ENCODE assay signal across 12 mouse cellular contexts in genomic region chr19:36739566-36740211, GRCm38 (mm10). TPM values are rescaled to one million over a fixed set of nuclear protein-coding genes. Genes with fewer than 3 reads are reported as not detected.
DNase-seq lines count a peak whose midpoint lies in the region; ATAC-seq and TF ChIP-seq lines count a peak whose summit lies in the region.
"Had no signal": no experiment of that assay in that cellular context is flagged by ENCODE, and none has a peak within 500 bp of the region (broad histone marks: within the 10 kb centered on the region; RNA-seq: fewer than 3 reads in every experiment).

No protein-coding gene starts in this region.

- no peaks in the 10 kb centered on the region for H3K36me3 ChIP-seq in CH12.LX (replicated peaks in 1 of 2; ENCODE audit: control insufficient read depth in 1 of 2, insufficient read depth in 1 of 2, low read length in 1 of 2)
- no peaks in the 10 kb centered on the region for H3K36me3 ChIP-seq in midbrain, embryonic 16.5 days (ENCODE audit: control insufficient read depth, insufficient read depth, low read length)
- H3K36me3 ChIP-seq: embryonic facial prominence, embryonic 13.5 days; G1E; heart, embryonic 15.5 days; liver, embryonic 13.5 days had no signal

- peak; percentile 44 for TF ChIP-seq RAD21 in CH12.LX (IDR thresholded peaks at IDR 0.05; ENCODE audit: low read depth, low read length)

- 62% methylated on average over 7 of the region's 7 CpGs for WGBS in midbrain, embryonic 16.5 days

- intact Hi-C loops in gastrocnemius, adult 2 months (cut with DNase I): loop anchor here (5.0 kb wide), 1 partner anchor 132 kb away; no protein-coding TSS in a partner anchor

- no peak for DNase-seq in gastrocnemius, adult 2 months
- no peak for DNase-seq in gastrocnemius, postnatal 10 days
- DNase-seq in layer of hippocampus, adult 9-11 months: peak; percentile 28
- no peak for DNase-seq in layer of hippocampus, adult 9-10 months (ENCODE audit: low spot score)
- peak; percentile 9 for DNase-seq in CH12.LX (ENCODE audit: extremely low read depth)
- peak; percentile 3 for DNase-seq in induced T-regulatory cell, adult 2 months (ENCODE audit: low read depth)
- DNase-seq in ovary, postnatal 10 days (ENCODE audit: low spot score): no peak
- DNase-seq: liver, embryonic 13.5 days had no signal

- peak; percentile 55 for TF ChIP-seq CTCF in gastrocnemius, adult 2 months (IDR thresholded peaks at IDR 0.05)
- TF ChIP-seq CTCF in CH12.LX (conservative IDR thresholded peaks at IDR 0.05 in 1 of 2, IDR thresholded peaks at IDR 0.05 in 1 of 2; ENCODE audit: low read depth in 2 of 2, low read length in 2 of 2): peak in 1 of 2 experiments; percentile 62; a peak in 2 of 4 replicates

- H3K9me3 ChIP-seq in CH12.LX (replicated peaks; ENCODE audit: low read length): no peaks in the 10 kb centered on the region
- H3K9me3 ChIP-seq in midbrain, embryonic 16.5 days (replicated peaks; ENCODE audit: control insufficient read depth, low read length, poor library complexity, severe bottlenecking): no peaks in the 10 kb centered on the region
- H3K9me3 ChIP-seq: embryonic facial prominence, embryonic 13.5 days; G1E; heart, embryonic 15.5 days; liver, embryonic 13.5 days had no signal

- H3K27me3 ChIP-seq in CH12.LX (replicated peaks): no peaks in the 10 kb centered on the region
- H3K27me3 ChIP-seq in midbrain, embryonic 16.5 days (ENCODE audit: control insufficient read depth, insufficient read depth, low read depth, low read length): no peaks in the 10 kb centered on the region
- H3K27me3 ChIP-seq: embryonic facial prominence, embryonic 13.5 days; heart, embryonic 15.5 days had no signal

- 0 out of 2 replicates have a peak overlapping the region, but pooled peaks have one; percentile 8 for H3K27ac ChIP-seq in gastrocnemius, adult 2 months
- no peak overlapping the region for H3K27ac ChIP-seq in CH12.LX (ENCODE audit: insufficient read depth, low read depth)
- no peak overlapping the region for H3K27ac ChIP-seq in midbrain, embryonic 16.5 days (ENCODE audit: low read length)
- H3K27ac ChIP-seq: embryonic facial prominence, embryonic 13.5 days; heart, embryonic 15.5 days; liver, embryonic 13.5 days had no signal

- H3K4me2 ChIP-seq in CH12.LX (ENCODE audit: insufficient read depth, low read depth, poor library complexity, severe bottlenecking): no peak overlapping the region
- H3K4me2 ChIP-seq in midbrain, embryonic 16.5 days (ENCODE audit: low read length): no peak overlapping the region
- H3K4me2 ChIP-seq: embryonic facial prominence, embryonic 13.5 days; heart, embryonic 15.5 days; liver, embryonic 13.5 days had no signal

- ATAC-seq in midbrain, embryonic 16.5 days: no peak

- no peak overlapping the region for H3K4me3 ChIP-seq in gastrocnemius, adult 2 months
- no peak overlapping the region for H3K4me3 ChIP-seq in CH12.LX (replicated peaks in 1 of 3; ENCODE audit: low read depth in 2 of 3, low read length in 2 of 3, poor library complexity in 1 of 3)
- H3K4me3 ChIP-seq in midbrain, embryonic 16.5 days (ENCODE audit: low read depth, low read length): no peak overlapping the region
- H3K4me3 ChIP-seq: embryonic facial prominence, embryonic 13.5 days; heart, embryonic 15.5 days; liver, embryonic 13.5 days had no signal

- no peak for TF ChIP-seq EP300 in CH12.LX (IDR thresholded peaks at IDR 0.05; ENCODE audit: low read length)

- dilution Hi-C loops in CH12.LX (cut with MboI; ENCODE audit: extremely low pct_ligation_motif_present, extremely low pct_unique_long_range_greater_than_20kb, low sequenced_read_pairs): no loop called here

- H3K4me1 ChIP-seq in CH12.LX (ENCODE audit: control insufficient read depth in 1 of 2, insufficient read depth in 2 of 2): peaks cover 0 to 6% of the 10 kb centered on the region in 2 experiments; a peak in 1 of 4 replicates
- H3K4me1 ChIP-seq in midbrain, embryonic 16.5 days (ENCODE audit: control insufficient read depth, insufficient read depth, low read length): peaks cover 8% of the 10 kb centered on the region; the same call in 1 of the 2 replicates
- H3K4me1 ChIP-seq: liver, embryonic 13.5 days had no signal

- in situ Hi-C loops in CH12.LX (cut with MboI; ENCODE audit: low pct_ligation_motif_present, low pct_unique_long_range_greater_than_20kb, low sequenced_read_pairs): no loop called here

- TF ChIP-seq POLR2A in CH12.LX (IDR thresholded peaks at IDR 0.05; ENCODE audit: low read depth, low read length): no peak

- no peak overlapping the region for H3K9ac ChIP-seq in CH12.LX (ENCODE audit: insufficient read depth, low read depth)
- no peak overlapping the region for H3K9ac ChIP-seq in midbrain, embryonic 16.5 days (ENCODE audit: low read depth, low read length)
- H3K9ac ChIP-seq: embryonic facial prominence, embryonic 13.5 days; heart, embryonic 15.5 days; liver, embryonic 13.5 days had no signal

- H3K79me2 ChIP-seq in CH12.LX (replicated peaks; ENCODE audit: control insufficient read depth, extremely low read depth, insufficient read depth, poor library complexity, severe bottlenecking): no peaks in the 10 kb centered on the region

TF ChIP-seq in CH12.LX, 34 proteins besides CTCF, POLR2A, EP300 and RAD21:
- TF ChIP-seq JUN (IDR thresholded peaks at IDR 0.05; ENCODE audit: insufficient read depth, low read depth, low read length) (no peak), SMC3 (IDR thresholded peaks at IDR 0.05; ENCODE audit: low read depth, low read length) (peak; percentile 65)

RNA-seq across cellular contexts. Expression of gene Ppp1r3c, which starts 3.2 kb away (rescaled TPM):
- 100 to 1,000 TPM; 675 to 775 TPM for total RNA-seq in gastrocnemius, adult 2 months (2021)
- 100 to 1,000 TPM in 1 of 2 experiments, 10 to 100 TPM in 1; 85.4 to 102 TPM for total RNA-seq in gastrocnemius, postnatal 10 days (2021)
- total RNA-seq in CH12.LX (2012; rRNA removed): not detected in 2 replicates
- total RNA-seq in CH12.LX (2014; rRNA removed): not detected in 2 replicates
- polyA plus RNA-seq in CH12.LX (2012; ENCODE audit: insufficient read length, low read depth): not detected in 2 replicates
- polyA plus RNA-seq in midbrain, embryonic 16.5 days (2015; fragmentation: Nextera tagmentation; extraction: Ambion mirVana): 15.4 and 18.3 TPM in 2 replicates
- polyA plus RNA-seq: G1E had no signal

Comparison
In these comparisons a context has a peak if more than half of its experiments do, and no peak if none do; other contexts are left out.
1. DNase-seq: peak in layer of hippocampus, adult 9-11 months (single experiment), CH12.LX (single experiment) and induced T-regulatory cell, adult 2 months (single experiment); none in gastrocnemius, adult 2 months (single experiment), gastrocnemius, postnatal 10 days (single experiment), layer of hippocampus, adult 9-10 months (single experiment) and ovary, postnatal 10 days (single experiment).
2. RNA of gene Ppp1r3c, which starts 3.2 kb away (total RNA-seq): 675 to 775 TPM in gastrocnemius, adult 2 months and 85.4 to 102 TPM in gastrocnemius, postnatal 10 days; not detected in CH12.LX; every median in the first group is over 10 times any median in the second.